Mouse (Mus musculus) heart, postnatal 0 days (tissue): ENCODE results near the gene Wdhd1.

Experiments used
- CTCF ChIP-seq: IDR thresholded peaks from 2 replicates; pipeline ENCODE4 v1.5.1; 2016; ENCODE audit warnings: antibody characterized with exemption, control low read depth, low read depth
- EP300 ChIP-seq: IDR thresholded peaks from 2 replicates; pipeline ENCODE4 v1.6.1; 2016; ENCODE audit warnings: antibody characterized with exemption, low read depth

DNA sequence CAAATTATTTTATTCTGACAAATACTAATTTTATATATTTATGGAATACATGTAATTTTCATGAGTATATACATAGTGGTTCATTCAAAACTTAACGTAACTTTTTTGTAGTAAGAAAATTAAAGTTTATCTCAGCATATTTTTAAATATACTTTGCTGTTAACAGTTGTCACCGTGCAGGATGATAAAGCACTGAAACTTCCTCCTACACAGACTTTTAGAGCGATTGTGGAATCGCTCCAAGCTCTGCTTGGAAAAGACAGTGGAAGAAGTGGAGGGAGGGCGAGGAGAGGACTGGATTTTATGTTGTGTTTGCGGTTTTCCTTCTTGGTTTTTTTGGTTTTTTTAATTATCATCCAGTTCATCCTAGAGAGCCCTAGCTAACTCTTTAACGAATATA is 6.9 kb upstream of the Wdhd1 start:
- TF ChIP-seq CTCF (no peak), EP300 (no peak)
